Mouse (Mus musculus) kidney, postnatal 36 days (tissue): Measurements from ENCODE around the gene Calhm6.

Source experiments
- DNase-seq, 2 experiments: peaks; one replicate each; pipeline ENCODE4 v3.0.0; 2021 to 2022; ENCODE audit warnings: mixed read lengths in 2 of 2

The Calhm6 gene

DNA sequence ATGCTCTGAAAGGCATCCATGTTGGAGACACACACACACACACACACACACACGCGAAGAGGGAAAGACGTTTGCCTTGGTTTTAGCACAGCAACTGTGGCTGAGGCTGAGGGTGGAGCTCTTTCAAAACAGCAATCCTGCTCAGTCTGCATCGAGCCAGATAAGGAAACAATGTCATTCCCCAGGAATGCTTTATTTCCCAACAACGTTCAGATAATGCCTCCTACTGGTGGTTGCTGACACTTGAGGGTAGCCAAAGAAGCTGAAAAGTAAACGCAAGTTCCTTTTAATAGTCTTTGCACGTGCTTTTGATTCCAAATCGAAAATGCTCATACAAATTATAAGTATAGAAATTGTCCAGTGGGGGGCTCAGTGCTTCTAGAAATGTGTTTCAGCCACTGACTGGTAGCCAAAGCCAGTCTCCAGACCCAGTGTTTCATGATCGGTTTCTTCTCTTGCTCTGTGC is 31.3 kb downstream of the Calhm6 start, which contains the start of gene Calhm5:
Gene Calhm5, minus strand, starts transcription at position 102 of the 466 bp plus-strand sequence.
- peak; percentile 36 to 38 for DNase-seq

DNA sequence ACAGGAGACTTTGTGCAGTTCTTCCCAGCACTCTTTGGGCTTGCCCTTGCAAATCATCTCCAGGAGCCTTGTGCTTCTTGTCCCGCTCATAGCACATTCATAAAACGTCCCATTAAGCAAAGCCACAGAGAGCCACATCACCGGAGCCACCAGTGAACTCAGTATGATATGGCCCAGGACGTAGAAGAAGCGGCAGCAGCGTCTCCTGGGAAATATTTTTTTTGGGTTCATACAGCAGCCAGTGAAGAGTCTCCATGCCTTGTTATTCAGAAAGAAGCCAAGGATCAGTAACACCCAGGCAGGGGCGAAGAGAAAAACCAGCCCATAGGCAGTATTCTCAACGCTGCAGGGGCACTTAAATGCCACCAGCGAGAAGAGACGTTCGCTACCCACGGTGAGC is 31.8 kb downstream of the Calhm6 start:
- no peak for DNase-seq

DNA sequence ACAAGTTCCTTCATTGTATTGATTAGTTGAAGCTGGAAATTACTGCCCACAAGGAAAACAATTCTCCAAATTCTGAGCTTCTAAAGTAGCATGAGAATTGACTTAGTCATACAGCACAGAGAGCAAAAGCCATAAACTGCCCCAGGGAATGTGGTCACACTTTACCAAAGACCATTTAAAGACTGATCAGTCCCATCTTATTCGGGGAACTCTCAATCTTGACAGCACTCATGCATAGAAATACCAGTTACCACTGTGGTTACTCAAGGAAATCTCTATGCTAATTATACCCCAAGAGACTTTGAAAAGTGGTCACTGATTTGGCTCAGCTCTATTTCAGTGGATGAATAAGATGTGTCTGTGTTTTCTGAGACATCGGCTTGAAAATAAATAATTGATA is 32.6 kb downstream of the Calhm6 start:
- no peak for DNase-seq

DNA sequence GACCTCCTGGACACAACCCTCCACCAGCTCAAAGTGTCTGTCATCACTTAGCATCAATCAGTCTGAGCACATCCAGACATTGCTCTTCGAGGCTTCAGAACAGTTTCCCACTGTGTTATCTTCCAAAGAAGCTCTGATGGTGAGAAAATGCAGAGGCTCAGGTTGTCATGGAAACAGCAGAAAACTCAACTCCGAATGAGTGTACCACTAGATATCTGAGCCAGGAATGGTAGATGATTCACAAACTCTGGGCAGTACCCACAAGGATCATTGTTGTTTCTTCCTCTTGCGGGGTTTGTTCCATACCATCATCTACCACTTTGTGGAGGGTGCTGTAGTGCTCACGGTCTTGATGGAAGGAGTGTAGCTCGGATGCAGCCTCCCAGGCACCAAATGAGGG is 35.9 kb downstream of the Calhm6 start:
- no peak for DNase-seq

DNA sequence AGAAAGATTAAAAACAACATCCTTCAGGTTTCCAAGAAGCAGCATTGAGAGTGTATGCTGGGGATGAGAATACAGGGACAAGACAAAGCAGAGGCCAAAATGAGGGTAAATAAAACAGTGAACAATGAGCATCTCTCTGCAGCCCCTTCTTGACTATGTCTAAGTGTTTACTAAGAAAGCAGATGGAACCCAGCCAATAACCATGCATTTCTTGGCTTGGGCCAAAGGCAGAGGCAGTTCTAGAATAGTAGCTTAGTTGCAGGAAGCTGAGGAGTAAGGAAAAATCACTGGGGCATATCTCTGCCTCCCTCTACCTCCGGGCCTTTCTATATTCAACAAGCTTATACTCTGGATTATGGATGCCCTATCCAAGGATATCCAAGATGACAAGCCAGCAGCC is 37.3 kb downstream of the Calhm6 start:
- no peak for DNase-seq

DNA sequence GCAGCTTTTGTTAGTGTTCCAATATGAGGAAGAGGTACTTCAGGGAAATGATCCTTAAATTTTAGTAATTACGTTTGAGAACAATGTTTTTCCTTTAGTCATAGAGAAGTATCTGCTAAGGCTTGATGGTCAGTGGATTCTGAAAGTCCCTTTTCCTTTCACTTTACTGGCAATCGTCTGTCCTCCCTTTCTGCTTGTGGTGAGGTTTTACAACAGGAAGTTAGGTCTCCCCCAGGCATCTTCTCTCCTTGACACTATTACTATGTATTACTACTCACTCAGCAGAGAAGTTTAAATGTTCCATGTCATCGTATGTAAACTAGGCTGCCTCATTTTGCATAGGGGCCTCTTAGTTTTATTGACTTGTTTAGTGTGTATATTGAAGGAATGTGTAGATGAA is 38.3 kb downstream of the Calhm6 start:
- DNase-seq: no peak

DNA sequence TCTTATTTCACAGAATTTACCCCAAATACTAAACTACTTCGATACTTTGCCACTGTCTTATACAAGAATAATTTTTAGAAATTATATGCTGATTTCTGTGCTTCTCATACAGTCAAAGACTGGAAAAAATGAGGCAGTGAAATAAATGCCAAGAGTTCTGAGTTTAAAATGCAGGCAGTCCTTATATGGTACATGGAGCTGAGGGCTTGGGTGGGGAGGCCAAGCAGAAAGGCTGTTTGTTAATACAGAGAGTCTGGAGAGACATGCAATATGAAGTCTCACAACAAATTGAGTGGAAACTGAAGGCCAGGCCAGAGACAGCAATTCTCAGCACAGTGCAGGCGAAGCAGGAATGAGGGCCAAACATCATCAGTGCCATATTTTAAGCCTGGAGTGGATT is 39.3 kb downstream of the Calhm6 start:
- no peak for DNase-seq

DNA sequence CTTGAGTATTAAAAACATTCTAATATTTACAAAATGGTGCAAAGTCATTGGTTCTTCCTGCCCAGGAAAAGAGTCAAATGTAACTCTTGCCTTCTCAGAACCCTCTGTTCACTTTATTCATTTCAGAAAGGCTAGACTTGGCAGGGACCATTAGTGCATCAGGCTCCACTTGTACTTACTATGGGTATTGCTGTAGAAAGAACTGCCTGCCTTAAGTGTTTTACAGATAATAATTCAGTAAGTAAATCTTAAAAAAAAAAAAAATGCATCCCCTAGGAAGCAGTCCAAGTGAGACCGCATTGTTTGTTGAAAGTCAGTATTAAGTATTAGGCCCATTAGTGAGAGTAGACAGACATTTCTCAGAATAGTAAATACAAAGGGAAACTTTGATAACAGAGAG is 41.3 kb downstream of the Calhm6 start:
- no peak for DNase-seq
